Mouse (Mus musculus) bone marrow macrophage, adult 2 months (primary cell): Measurements from ENCODE around the gene Ifngr1. TPM values are rescaled to one million over a fixed set of nuclear protein-coding genes. Genes with fewer than 3 reads are reported as not detected.
A peak's percentile ranks its signal among the peaks of the same experiment; 100 is the strongest.

Source experiments
- H3K27ac ChIP-seq: 2 replicates; pipeline ENCODE4 v1.5.1; 2012; ENCODE audit warnings: low read depth, low read length; ENCODE audit not compliant: insufficient read depth
- H3K4me1 ChIP-seq: 2 replicates; pipeline ENCODE4 v1.6.1; 2012; ENCODE audit warnings: low read length; ENCODE audit not compliant: control insufficient read depth, insufficient read depth
- H3K4me3 ChIP-seq: 2 replicates; pipeline ENCODE4 v1.5.1; 2012; ENCODE audit warnings: mild to moderate bottlenecking, low read length, moderate library complexity; ENCODE audit not compliant: insufficient read depth
- CTCF ChIP-seq: IDR thresholded peaks from 2 replicates; pipeline ENCODE4 v1.5.1; 2012; ENCODE audit warnings: low read depth, mild to moderate bottlenecking, low read length, moderate library complexity
- POLR2A ChIP-seq: IDR thresholded peaks from 2 replicates; pipeline ENCODE4 v1.6.1; 2012; ENCODE audit warnings: mild to moderate bottlenecking, low read depth, low read length, borderline replicate concordance
- polyA plus RNA-seq: library from polyadenylated mRNA; stranded (reverse); fragments of >200 nt; gene quantifications from 2 replicates; pipeline ENCODE4 v1.2.4, GENCODE M21; 2012; ENCODE audit not compliant: missing spikeins, insufficient read depth, insufficient read length

The Ifngr1 gene
- polyA plus RNA-seq, 1 experiment, result 346 TPM

GRCm38 (mm10) chr10:19584846-19585245 lies 6.9 kb upstream of the Ifngr1 start:
- peaks cover 49% of the 10 kb centered on the region for H3K4me1 ChIP-seq
- TF ChIP-seq POLR2A (no peak), CTCF (no peak)
- peak overlapping the region; percentile 95 for H3K27ac ChIP-seq
- H3K4me3 ChIP-seq, result no peak overlapping the region

GRCm38 (mm10) chr10:19585860-19586259 lies 5.9 kb upstream of the Ifngr1 start:
- H3K27ac ChIP-seq, result no peak overlapping the region

DNA sequence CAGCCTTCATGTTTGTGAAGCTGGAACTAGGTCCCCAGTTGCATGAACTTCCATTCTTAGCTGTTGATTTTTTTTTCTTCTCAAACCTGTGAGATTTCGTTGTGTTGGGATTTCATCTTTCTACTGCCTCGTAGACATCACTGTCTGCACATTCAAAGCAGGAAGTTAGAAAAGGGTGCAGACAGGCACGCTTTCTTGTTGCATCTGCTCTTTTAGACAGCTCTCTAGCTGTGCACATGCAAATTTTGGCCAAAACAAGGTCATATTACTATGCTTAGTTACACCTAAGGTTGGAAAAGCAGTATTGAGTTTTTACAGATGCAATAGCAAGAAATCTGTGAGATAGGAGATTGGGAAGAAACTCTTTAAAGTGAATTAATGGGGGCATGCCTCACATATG lies 4.5 kb upstream of the Ifngr1 start:
- Histone ChIP-seq H3K27ac (0 out of 2 replicates have a peak overlapping the region, but pooled peaks have one; percentile 43), H3K4me3 (no peak overlapping the region), H3K4me1 (peaks cover 54% of the 10 kb centered on the region)
- no peak for TF ChIP-seq POLR2A
- TF ChIP-seq CTCF, result no peak

More at GRCm38 (mm10) chr10:19585860-19586259, 5.9 kb upstream of the Ifngr1 start:
- TF ChIP-seq POLR2A (no peak), CTCF (no peak)
- Histone ChIP-seq H3K4me1 (peaks cover 57% of the 10 kb centered on the region), H3K4me3 (no peak overlapping the region)

DNA sequence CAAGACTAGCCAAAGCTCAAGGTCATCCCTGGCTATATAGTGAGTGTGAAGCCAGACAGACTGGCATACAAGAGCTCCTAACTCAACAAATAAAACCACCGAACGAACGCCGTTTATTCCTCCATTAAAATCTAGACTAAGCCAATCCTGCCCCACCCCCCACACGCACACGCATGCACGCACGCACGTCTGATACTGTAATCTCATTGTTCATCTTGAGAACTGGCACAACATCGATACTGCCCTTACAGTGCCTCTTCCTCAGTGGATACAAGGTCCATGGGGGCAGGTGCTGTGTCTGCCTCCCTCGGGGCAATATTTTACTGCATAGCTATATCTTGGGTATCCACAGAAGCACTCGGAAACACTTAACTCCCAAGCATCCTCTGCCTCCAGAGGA lies 2.1 kb upstream of the Ifngr1 start:
- Histone ChIP-seq H3K4me1 (peaks cover 49% of the 10 kb centered on the region), H3K27ac (no peak overlapping the region), H3K4me3 (no peak overlapping the region)
- TF ChIP-seq CTCF, result no peak
- no peak for TF ChIP-seq POLR2A

GRCm38 (mm10) chr10:19591286-19591640 lies 486 bp upstream of the Ifngr1 start:
- TF ChIP-seq POLR2A (no peak), CTCF (no peak)
- Histone ChIP-seq H3K4me3 (peak overlapping the region; percentile 44), H3K27ac (peak overlapping the region; percentile 92), H3K4me1 (peaks cover 49% of the 10 kb centered on the region)

DNA sequence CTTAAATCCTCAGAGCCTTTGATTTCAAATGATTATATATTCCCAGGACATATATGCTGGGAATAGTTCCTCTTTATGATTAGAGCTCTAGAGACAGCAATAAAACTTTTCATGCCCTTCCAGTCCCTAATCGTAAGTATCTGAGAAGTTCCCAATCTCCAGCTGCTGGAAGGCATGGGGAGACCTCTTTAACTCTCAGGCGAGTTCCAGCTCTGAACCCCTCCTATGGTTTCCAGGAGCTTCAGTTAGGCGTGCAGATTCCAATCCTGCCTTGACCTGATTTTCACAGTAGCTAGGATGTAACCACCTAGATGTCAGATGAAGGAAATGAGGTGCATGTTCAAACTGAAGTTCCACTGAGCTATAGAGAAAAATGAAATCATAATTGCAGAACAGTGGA lies 807 bp downstream of the Ifngr1 start:
- Histone ChIP-seq H3K4me3 (peak overlapping the region; percentile 77), H3K4me1 (peaks cover 48% of the 10 kb centered on the region), H3K27ac (peak overlapping the region; percentile 84)
- TF ChIP-seq CTCF, result no peak
- no peak for TF ChIP-seq POLR2A

DNA sequence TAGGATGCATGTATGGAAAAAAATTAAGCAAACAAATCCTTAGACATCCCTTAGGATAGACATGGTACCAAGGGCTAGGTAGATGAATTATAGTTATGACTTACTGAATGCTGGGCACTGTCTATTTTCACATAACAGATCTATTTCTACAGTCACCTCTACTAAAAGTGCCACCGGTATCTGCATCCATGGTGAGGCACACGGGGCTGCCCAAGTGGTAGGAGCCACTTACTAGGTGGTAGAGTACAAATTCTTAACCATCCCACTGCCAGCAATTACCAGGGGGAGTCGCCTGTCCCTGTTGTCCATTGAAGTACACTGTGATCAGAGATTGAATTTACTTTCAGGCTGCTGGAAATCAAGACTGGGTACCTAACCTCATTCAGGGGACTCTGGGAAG lies 1.5 kb downstream of the Ifngr1 start:
- TF ChIP-seq CTCF (no peak), POLR2A (no peak)
- Histone ChIP-seq H3K27ac (no peak overlapping the region; the same call in 1 of the 2 replicates), H3K4me1 (peaks cover 42% of the 10 kb centered on the region), H3K4me3 (peak overlapping the region; percentile 56)

DNA sequence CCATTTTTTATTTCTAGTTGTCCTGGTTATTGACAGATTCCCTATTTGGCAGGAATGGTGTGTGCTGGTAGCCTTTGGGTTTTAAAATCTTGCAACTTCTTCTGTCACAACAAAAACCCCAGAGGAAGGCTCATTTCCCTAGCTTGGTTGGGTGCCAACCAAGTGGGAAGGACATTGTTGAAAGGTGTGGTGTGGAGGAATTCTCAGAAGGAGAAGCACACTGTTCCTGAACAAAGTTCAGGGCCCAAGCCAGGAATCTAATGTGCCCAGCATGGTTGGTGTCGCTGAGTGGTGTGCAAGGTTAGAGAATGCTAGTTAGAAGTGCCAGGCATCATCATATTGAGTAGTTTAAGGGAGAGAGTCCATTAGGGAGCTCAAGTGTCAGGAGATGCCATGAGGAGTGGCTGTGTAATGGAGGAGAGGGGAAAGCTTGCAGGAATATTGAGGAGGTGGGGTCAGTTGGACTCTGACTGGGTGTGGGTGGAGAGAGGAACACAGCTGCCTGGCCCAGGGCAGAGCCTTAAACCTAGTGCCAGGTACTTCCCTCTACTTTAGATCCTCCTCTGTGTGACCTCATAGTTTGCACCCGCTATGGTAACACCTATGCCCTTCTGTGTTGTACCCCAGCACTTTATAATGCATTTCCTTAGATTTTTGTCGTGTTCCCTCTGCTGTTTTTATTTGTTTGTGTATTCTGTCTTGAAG lies 2.6 kb downstream of the Ifngr1 start:
- H3K27ac ChIP-seq, result no peak overlapping the region
- peaks cover 43% of the 10 kb centered on the region for H3K4me1 ChIP-seq
- no peak for TF ChIP-seq CTCF
- TF ChIP-seq POLR2A, result no peak
- H3K4me3 ChIP-seq, result peak overlapping the region; percentile 56

DNA sequence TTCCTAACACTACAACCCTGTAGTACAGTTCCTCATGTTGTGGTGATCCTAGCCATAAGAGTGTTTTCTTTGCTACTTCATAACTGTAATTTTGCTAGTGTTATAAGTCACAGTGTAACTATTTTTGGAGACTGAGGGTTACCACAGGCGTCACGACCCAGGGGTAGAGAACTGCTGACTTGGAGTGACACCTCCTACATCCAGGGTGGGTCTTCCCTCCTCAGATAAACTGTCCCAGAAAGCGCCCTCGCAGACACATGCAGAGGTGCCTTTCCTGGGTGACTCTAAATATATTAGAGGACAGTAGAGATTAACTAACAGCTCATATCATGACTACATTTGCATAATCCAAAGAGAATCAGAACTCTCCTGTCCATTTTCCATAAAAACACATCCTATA lies 5.1 kb downstream of the Ifngr1 start:
- Histone ChIP-seq H3K4me1 (peaks cover 34% of the 10 kb centered on the region), H3K27ac (no peak overlapping the region), H3K4me3 (no peak overlapping the region)
- no peak for TF ChIP-seq POLR2A
- TF ChIP-seq CTCF, result no peak

DNA sequence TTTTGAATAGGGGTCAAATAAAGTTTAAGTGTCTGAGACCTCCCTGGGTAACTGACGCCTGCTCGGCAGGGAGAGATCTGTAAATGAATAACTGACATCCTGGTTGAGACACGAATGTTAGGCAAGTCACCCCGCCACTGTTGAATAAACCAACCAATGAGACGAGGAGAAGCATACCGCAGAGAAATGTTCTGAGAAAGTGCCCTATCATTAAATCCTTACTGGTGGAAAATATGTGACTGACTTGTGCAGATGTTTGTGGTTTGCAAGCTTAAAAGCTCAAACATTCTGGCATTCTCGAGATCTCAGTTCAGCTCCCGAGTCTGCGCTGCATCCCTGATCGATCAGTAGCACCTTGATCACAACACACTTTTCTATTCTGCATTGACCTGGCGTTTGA lies 6.3 kb downstream of the Ifngr1 start:
- Histone ChIP-seq H3K27ac (no peak overlapping the region), H3K4me3 (no peak overlapping the region), H3K4me1 (peaks cover 34% of the 10 kb centered on the region)
- TF ChIP-seq CTCF (no peak), POLR2A (no peak)
